Mouse (Mus musculus) midbrain, postnatal 0 days (tissue): ENCODE measurements around the gene Eipr1. TPM values are rescaled to one million over a fixed set of nuclear protein-coding genes. Genes with fewer than 3 reads are reported as not detected.

Experiments
- ATAC-seq: fragments of 200-750 bp; cut with Nextera tagmentation; 2 replicates; pipeline ENCODE4 v1.8.0; 2017; ENCODE audit warnings: moderate number of reproducible peaks, mild to moderate bottlenecking, moderate TSS enrichment, moderate library complexity; ENCODE audit not compliant: low FRiP score
- DNase-seq: peaks from one replicate; pipeline ENCODE4 v3.0.0-alpha.2; 2015; ENCODE audit warnings: low spot score
- H3K27ac ChIP-seq: fragments of 300-500 bp; sonication (generic); 2 replicates; pipeline ENCODE4 v1.5.1; 2014; ENCODE audit warnings: low read depth, mild to moderate bottlenecking, low read length, mixed read lengths
- H3K27me3 ChIP-seq: fragments of 300-500 bp; sonication (generic); 2 replicates; pipeline ENCODE4 v1.6.1; 2014; ENCODE audit warnings: low read length, control low read depth, mixed read lengths; ENCODE audit not compliant: insufficient read depth
- H3K36me3 ChIP-seq: fragments of 300-500 bp; sonication (generic); 2 replicates; pipeline ENCODE4 v1.6.1; 2014; ENCODE audit warnings: low read length, control low read depth, mixed read lengths; ENCODE audit not compliant: insufficient read depth
- H3K4me1 ChIP-seq: fragments of 300-500 bp; sonication (generic); 2 replicates; pipeline ENCODE4 v1.6.1; 2014; ENCODE audit warnings: mild to moderate bottlenecking, control low read depth, antibody characterized with exemption, low read length, mixed read lengths; ENCODE audit not compliant: insufficient read depth
- H3K4me2 ChIP-seq: fragments of 300-500 bp; sonication (generic); 2 replicates; pipeline ENCODE4 v1.6.1; 2014; ENCODE audit warnings: low read depth, mild to moderate bottlenecking, low read length, mixed read lengths; ENCODE audit not compliant: poor library complexity, severe bottlenecking
- H3K4me3 ChIP-seq: fragments of 300-500 bp; sonication (generic); 2 replicates; pipeline ENCODE4 v1.5.1; 2014; ENCODE audit warnings: low read depth, mild to moderate bottlenecking, low read length, moderate library complexity
- H3K9ac ChIP-seq: fragments of 300-500 bp; sonication (generic); replicated peaks from 2 replicates; pipeline ENCODE4 v1.6.1; 2014; ENCODE audit warnings: mild to moderate bottlenecking, low read length, moderate library complexity, mixed read lengths; ENCODE audit not compliant: poor library complexity, severe bottlenecking
- H3K9me3 ChIP-seq: fragments of 300-500 bp; sonication (generic); 2 replicates; pipeline ENCODE4 v1.6.1; 2016; ENCODE audit warnings: low read length, control low read depth
- CTCF ChIP-seq: IDR thresholded peaks from 2 replicates; pipeline ENCODE4 v1.5.1; 2016; ENCODE audit warnings: antibody characterized with exemption, mild to moderate bottlenecking
- WGBS: fragments of 180-500 bp; shearing (Covaris S2); extraction: QIAGEN DNeasy Blood & Tissue Kit; methylation state at CpG from one replicate; pipeline ENCODE4 v1.1.7; 2014; 5-methylcytosine and 5-hydroxymethylcytosine counted together
- polyA plus RNA-seq: library from polyadenylated mRNA; unstranded; fragments of >200 nt; fragmentation: Nextera tagmentation; extraction: Ambion mirVana; gene quantifications from 2 replicates; pipeline ENCODE4 v1.2.1, GENCODE M21; 2015
- total RNA-seq: library from RNA; depleted of rRNA; stranded (reverse); fragments of >200 nt; gene quantifications from 2 replicates; pipeline ENCODE4 v1.2.3, GENCODE M21; 2014

The Eipr1 gene
- total and polyA plus RNA-seq, 2 experiments from 2014 or later = 59.6 to 62.2 TPM

- no peak for DNase-seq
Measured at GRCm38 (mm10) chr12:28780180-28780579, 28.6 kb downstream of the Eipr1 start.

GRCm38 (mm10) chr12:28782637-28783036, 31.0 kb downstream of the Eipr1 start:
- ATAC-seq (no peak), DNase-seq (no peak)
- WGBS = 97% methylated on average over 3 of the region's 3 CpGs
- H3K27ac ChIP-seq = no peak overlapping the region
- H3K4me1 ChIP-seq = peaks cover 3% of the 10 kb centered on the region; the same call in 1 of the 2 replicates
- H3K4me3 ChIP-seq = no peak overlapping the region
- TF ChIP-seq CTCF = no peak
- no peak overlapping the region for H3K4me2 ChIP-seq
- H3K9me3 ChIP-seq = no peaks in the 10 kb centered on the region
- no peak overlapping the region for H3K9ac ChIP-seq
- H3K36me3 ChIP-seq = no peaks in the 10 kb centered on the region
- H3K27me3 ChIP-seq = no peaks in the 10 kb centered on the region

More at GRCm38 (mm10) chr12:28780180-28780579, 28.6 kb downstream of the Eipr1 start:
- Histone ChIP-seq H3K4me1 (peaks cover 3% of the 10 kb centered on the region; the same call in 1 of the 2 replicates), H3K27me3 (no peaks in the 10 kb centered on the region), H3K27ac (no peak overlapping the region), H3K9me3 (no peaks in the 10 kb centered on the region), H3K9ac (no peak overlapping the region), H3K4me3 (no peak overlapping the region), H3K4me2 (no peak overlapping the region), H3K36me3 (no peaks in the 10 kb centered on the region)
- ATAC-seq = no peak
- WGBS = 84% methylated on average over 7 of the region's 7 CpGs
- no peak for TF ChIP-seq CTCF

- no peak overlapping the region for H3K9ac ChIP-seq
- no peak overlapping the region for H3K4me2 ChIP-seq
- no peak overlapping the region; the same call in 1 of the 2 replicates for H3K27ac ChIP-seq
- no peaks in the 10 kb centered on the region for H3K9me3 ChIP-seq
- ATAC-seq (peak; percentile 44; the same call in 1 of the 2 replicates), DNase-seq (peak; percentile 54)
- 33% methylated on average over 4 of the region's 4 CpGs for WGBS
- TF ChIP-seq CTCF = peak; percentile 62
- peaks cover 3% of the 10 kb centered on the region; the same call in 1 of the 2 replicates for H3K4me1 ChIP-seq
- H3K4me3 ChIP-seq = no peak overlapping the region
- no peaks in the 10 kb centered on the region for H3K27me3 ChIP-seq
- no peaks in the 10 kb centered on the region for H3K36me3 ChIP-seq
Measured at GRCm38 (mm10) chr12:28784355-28784754, 32.8 kb downstream of the Eipr1 start.

- H3K27ac ChIP-seq = no peak overlapping the region
- no peak overlapping the region for H3K4me3 ChIP-seq
Measured at GRCm38 (mm10) chr12:28784864-28785263, 33.3 kb downstream of the Eipr1 start.

GRCm38 (mm10) chr12:28785299-28785698, 33.7 kb downstream of the Eipr1 start:
- H3K27ac ChIP-seq = no peak overlapping the region
- 12% methylated on average over 1 of the region's 1 CpGs for WGBS
- no peak for ATAC-seq

More at GRCm38 (mm10) chr12:28784864-28785263, 33.3 kb downstream of the Eipr1 start:
- no peak for TF ChIP-seq CTCF
- ATAC-seq (no peak), DNase-seq (no peak)
- Histone ChIP-seq H3K9me3 (no peaks in the 10 kb centered on the region), H3K9ac (no peak overlapping the region), H3K27me3 (no peaks in the 10 kb centered on the region), H3K4me2 (no peak overlapping the region), H3K4me1 (peaks cover 3% of the 10 kb centered on the region; the same call in 1 of the 2 replicates), H3K36me3 (no peaks in the 10 kb centered on the region)
- WGBS = 39% methylated on average over 8 of the region's 8 CpGs

GRCm38 (mm10) chr12:28786310-28786709, 34.7 kb downstream of the Eipr1 start:
- ATAC-seq (no peak), DNase-seq (no peak)
- H3K27ac ChIP-seq = no peak overlapping the region
- H3K9me3 ChIP-seq = no peaks in the 10 kb centered on the region
- no peak overlapping the region for H3K4me3 ChIP-seq
- no peak overlapping the region for H3K9ac ChIP-seq
- no peaks in the 10 kb centered on the region for H3K27me3 ChIP-seq
- H3K36me3 ChIP-seq = no peaks in the 10 kb centered on the region
- WGBS = 88% methylated on average over 6 of the region's 6 CpGs
- no peak overlapping the region for H3K4me2 ChIP-seq
- no peak for TF ChIP-seq CTCF
- peaks cover 3% of the 10 kb centered on the region; the same call in 1 of the 2 replicates for H3K4me1 ChIP-seq

More at GRCm38 (mm10) chr12:28785299-28785698, 33.7 kb downstream of the Eipr1 start:
- Histone ChIP-seq H3K4me1 (peaks cover 3% of the 10 kb centered on the region; the same call in 1 of the 2 replicates), H3K4me2 (no peak overlapping the region), H3K9ac (no peak overlapping the region), H3K36me3 (no peaks in the 10 kb centered on the region), H3K4me3 (no peak overlapping the region), H3K27me3 (no peaks in the 10 kb centered on the region), H3K9me3 (no peaks in the 10 kb centered on the region)
- DNase-seq = no peak
- no peak for TF ChIP-seq CTCF
